Mouse (Mus musculus): ENCODE data around the gene Lctl.

Lctl gene

DNA sequence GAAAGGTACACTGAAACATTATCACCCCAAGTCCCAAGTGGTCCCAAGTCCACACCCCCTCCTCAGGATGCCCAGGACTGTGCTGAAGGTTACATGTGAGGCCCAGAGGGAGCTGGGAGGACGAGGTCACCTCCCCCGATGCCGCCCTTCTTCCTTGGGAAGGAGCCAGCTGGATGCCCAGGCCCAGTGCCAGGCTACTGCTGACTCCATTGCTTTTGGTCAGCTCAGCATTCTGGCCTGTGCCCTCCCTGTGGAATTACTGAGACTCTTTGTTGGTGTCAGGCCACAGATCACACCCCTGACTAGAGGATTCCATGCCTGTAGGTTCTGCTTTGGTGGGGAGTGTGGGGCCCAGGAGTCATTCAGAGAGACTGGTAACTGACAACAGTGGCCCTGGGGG lies at the start of gene Lctl:
Gene Lctl (plus strand): TSS at position 272 of the 400 bp plus-strand sequence.
- DNase-seq (ENCODE audit: low spot score in 2 of 2) = no peak

- DNase-seq (ENCODE audit: low spot score in 2 of 2) = no peak
Observed at GRCm38 (mm10) chr9:64067787-64068186, 49.2 kb upstream of the Lctl start.

DNA sequence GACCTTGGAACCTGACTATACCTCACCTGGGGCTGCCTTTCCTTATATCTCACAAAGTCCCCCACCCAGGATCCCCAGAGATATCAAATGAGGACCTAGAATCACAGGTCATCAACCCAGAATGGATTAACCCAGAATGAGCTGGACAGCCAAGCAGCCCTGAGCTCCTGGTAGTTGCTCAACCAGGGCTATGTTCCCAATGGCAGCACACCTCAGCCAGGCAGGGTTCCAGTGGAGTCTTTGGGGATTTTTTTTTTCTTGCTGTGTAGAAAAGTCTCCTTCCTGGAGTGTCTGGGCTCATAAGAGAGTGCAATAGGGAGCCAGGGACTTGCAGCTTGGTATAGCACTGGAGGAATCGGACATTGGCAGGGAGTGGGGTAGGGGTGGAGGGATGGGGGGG lies 48.4 kb upstream of the Lctl start:
- DNase-seq (ENCODE audit: low spot score in 2 of 2) = no peak

GRCm38 (mm10) chr9:64069131-64069530 lies 47.8 kb upstream of the Lctl start:
- no peak for DNase-seq (ENCODE audit: low spot score in 2 of 2)

- no peak for DNase-seq (ENCODE audit: low spot score in 2 of 2)
Observed at GRCm38 (mm10) chr9:64070674-64071073, 46.3 kb upstream of the Lctl start.

GRCm38 (mm10) chr9:64074831-64075230 lies 42.1 kb upstream of the Lctl start:
- DNase-seq (ENCODE audit: low spot score in 2 of 2) = no peak

DNA sequence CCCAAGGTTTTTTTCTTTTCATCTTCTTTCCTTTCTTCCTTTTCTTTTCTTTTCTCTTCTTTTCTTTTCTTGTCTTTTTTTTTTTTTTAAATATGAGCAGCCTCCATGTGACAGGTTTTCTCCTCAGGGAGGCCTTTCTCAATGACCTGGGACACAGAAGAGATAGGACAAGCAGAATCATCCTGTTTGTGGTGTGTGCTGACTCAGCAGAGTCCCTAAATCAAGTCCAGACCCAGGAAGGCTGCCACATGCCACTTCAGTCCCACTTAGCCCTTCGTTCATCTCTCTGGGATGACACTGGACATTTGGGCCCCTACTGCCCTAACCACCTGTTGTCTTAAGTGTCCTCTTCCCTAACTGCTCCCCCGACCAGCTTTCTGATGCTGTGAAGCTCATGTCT lies 40.5 kb upstream of the Lctl start:
- DNase-seq (ENCODE audit: low spot score in 2 of 2) = no peak

- no peak for DNase-seq (ENCODE audit: low spot score in 2 of 2)
Observed at GRCm38 (mm10) chr9:64078386-64078792, 38.6 kb upstream of the Lctl start.

DNA sequence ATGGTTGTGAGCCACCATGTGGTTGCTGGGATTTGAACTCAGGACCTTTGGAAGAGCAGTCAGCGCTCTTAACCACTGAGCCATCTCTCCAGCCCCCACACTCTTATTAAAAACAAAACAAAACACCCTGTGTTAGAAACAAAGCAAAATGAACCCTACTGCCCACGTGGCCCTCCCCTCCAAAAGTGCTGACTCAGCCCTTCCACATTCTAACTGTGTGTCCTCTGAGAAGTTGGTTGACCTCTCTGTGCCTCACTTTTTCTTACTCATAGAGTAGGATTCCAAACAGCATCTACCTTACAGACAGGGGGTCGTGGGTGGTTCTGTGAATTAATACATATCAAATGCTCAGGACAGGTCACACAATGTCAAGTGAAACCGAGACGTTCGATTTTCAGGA lies 37.0 kb upstream of the Lctl start:
- no peak for DNase-seq (ENCODE audit: low spot score in 2 of 2)

DNA sequence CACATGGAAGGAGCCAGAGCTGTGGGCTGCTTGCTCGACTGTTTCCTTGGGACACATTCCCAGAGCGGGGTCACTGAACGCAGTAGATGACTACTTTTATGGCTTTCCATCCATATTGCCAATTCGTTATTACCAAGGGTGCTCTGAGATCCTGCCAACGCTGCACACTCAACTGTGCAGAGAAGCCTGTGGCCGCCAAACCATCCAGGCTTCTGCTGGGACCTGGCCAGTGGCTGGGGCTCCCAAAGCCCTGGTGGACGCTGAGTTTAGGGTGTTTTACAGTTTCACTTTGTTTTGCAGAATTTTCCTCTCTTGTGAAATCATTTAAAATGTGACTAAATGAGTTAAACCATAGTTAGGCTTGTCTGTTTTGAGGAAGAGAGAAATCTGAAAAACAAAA lies 32.7 kb upstream of the Lctl start:
- no peak for DNase-seq (ENCODE audit: low spot score in 2 of 2)

GRCm38 (mm10) chr9:64084661-64085399 lies 32.1 kb upstream of the Lctl start:
- no peak for DNase-seq (ENCODE audit: low spot score in 2 of 2)

GRCm38 (mm10) chr9:64085976-64086375 lies 31.0 kb upstream of the Lctl start:
- no peak for DNase-seq (ENCODE audit: low spot score in 2 of 2)

GRCm38 (mm10) chr9:64086543-64086942 lies 30.4 kb upstream of the Lctl start:
- no peak for DNase-seq (ENCODE audit: low spot score in 2 of 2)

GRCm38 (mm10) chr9:64087461-64088235 lies 29.3 kb upstream of the Lctl start:
- DNase-seq (ENCODE audit: low spot score in 2 of 2) = peak; percentile 42 to 72

DNA sequence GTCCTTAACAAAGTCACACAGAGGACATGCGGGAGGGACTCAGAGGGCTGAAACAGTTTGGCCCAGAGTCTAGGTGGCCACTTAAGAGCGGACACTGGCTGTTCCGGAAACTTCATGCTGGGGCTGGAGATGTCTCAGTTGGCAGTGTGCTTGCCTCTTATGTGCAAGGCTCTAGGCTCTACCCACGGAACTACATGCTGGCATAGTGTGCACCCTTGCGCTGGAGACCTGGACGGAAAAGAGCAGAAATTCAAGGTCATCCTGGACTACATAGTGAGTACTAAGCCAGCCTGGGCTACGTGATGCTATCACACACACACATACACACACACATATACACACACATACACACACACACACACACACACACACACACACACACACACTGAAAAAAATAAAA lies 28.6 kb upstream of the Lctl start:
- DNase-seq (ENCODE audit: low spot score in 2 of 2) = no peak

- peak in 1 of 2 experiments; percentile 29 for DNase-seq (ENCODE audit: low spot score in 2 of 2)
Observed at GRCm38 (mm10) chr9:64089004-64089403, 27.9 kb upstream of the Lctl start.

DNA sequence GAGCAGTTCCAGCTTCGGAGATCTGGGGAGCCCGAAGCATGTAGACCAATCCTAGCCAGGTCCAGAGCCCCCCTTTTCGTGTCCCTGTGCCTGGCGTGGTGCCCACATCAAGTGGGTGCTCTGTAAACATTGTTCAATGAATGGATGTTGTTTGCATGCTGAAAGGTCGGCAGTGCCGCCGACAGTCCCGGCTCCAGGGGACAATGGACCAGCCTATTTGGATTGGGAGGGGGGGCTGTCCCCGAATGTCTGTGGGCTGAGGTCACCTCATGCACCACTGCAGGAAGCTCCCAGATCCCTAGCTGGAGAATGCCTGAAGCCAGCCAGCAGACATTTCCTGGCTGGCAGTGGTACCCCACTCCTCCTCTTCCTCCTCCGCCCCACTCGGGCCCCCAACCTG lies 22.9 kb upstream of the Lctl start:
- DNase-seq (ENCODE audit: low spot score in 2 of 2) = no peak

- no peak for DNase-seq (ENCODE audit: low spot score in 2 of 2)
Observed at GRCm38 (mm10) chr9:64098282-64098681, 18.7 kb upstream of the Lctl start.

DNA sequence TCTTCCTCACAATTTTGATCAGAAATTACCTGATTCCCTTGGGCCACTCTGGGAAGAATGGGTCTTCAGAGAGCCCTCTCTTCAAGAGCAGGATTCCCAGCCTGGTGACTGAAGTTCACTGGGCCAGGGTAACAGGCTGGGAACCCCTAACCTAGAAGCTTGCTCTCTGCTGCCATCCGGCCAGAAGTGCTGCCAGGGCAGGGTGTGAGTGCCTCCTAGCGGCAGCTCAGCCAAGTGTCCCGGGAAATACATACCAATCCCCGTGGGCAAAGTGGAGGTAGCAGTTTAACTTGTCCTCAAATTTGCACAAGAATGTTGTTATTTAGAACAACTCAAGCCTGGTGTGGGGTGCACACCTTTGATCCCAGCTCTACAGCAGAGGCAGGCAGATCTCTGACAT lies 16.5 kb upstream of the Lctl start:
- peak in 1 of 2 experiments; percentile 53 for DNase-seq (ENCODE audit: low spot score in 2 of 2)

GRCm38 (mm10) chr9:64105301-64105700 lies 11.6 kb upstream of the Lctl start:
- DNase-seq (ENCODE audit: low spot score in 2 of 2) = no peak

GRCm38 (mm10) chr9:64110502-64110901 lies 6.4 kb upstream of the Lctl start:
- DNase-seq (ENCODE audit: low spot score in 2 of 2) = no peak

GRCm38 (mm10) chr9:64114646-64115045 lies 2.3 kb upstream of the Lctl start:
- no peak for DNase-seq (ENCODE audit: low spot score in 2 of 2)

- DNase-seq (ENCODE audit: low spot score in 2 of 2) = no peak
Observed at GRCm38 (mm10) chr9:64115756-64116155, 1.2 kb upstream of the Lctl start.
